Mouse (Mus musculus) intestine, embryonic 15.5 days (tissue): ENCODE results near the gene Mfn1. TPM values are rescaled to one million over a fixed set of nuclear protein-coding genes. Genes with fewer than 3 reads are reported as not detected.

Experiments
- ATAC-seq: fragments of 200-750 bp; cut with Nextera tagmentation; 2 replicates; pipeline ENCODE4 v1.8.0; 2017; ENCODE audit warnings: moderate TSS enrichment, moderate library complexity
- H3K27ac ChIP-seq: fragments of 300-500 bp; sonication (generic); 2 replicates; pipeline ENCODE4 v1.5.1; 2015; ENCODE audit warnings: mild to moderate bottlenecking, inconsistent platforms
- H3K27me3 ChIP-seq: fragments of 300-500 bp; sonication (generic); replicated peaks from 2 replicates; pipeline ENCODE4 v1.6.1; 2015; ENCODE audit warnings: inconsistent platforms
- H3K36me3 ChIP-seq: fragments of 300-500 bp; sonication (generic); 2 replicates; pipeline ENCODE4 v1.6.1; 2015; ENCODE audit warnings: inconsistent platforms
- H3K4me1 ChIP-seq: fragments of 300-500 bp; sonication (generic); replicated peaks from 2 replicates; pipeline ENCODE4 v1.6.1; 2015; ENCODE audit warnings: inconsistent platforms
- H3K4me2 ChIP-seq: fragments of 300-500 bp; sonication (generic); replicated peaks from 2 replicates; pipeline ENCODE4 v1.6.1; 2015; ENCODE audit warnings: mild to moderate bottlenecking, inconsistent platforms
- H3K4me3 ChIP-seq: fragments of 300-500 bp; sonication (generic); replicated peaks from 2 replicates; pipeline ENCODE4 v1.5.1; 2015; ENCODE audit warnings: inconsistent platforms
- H3K9ac ChIP-seq: fragments of 300-500 bp; sonication (generic); 2 replicates; pipeline ENCODE4 v1.6.1; 2015; ENCODE audit warnings: inconsistent platforms
- H3K9me3 ChIP-seq: fragments of 300-500 bp; sonication (generic); 2 replicates; pipeline ENCODE4 v1.6.1; 2016; ENCODE audit warnings: inconsistent platforms
- WGBS: fragments of 180-500 bp; shearing (Covaris S2); methylation state at CpG from one replicate; pipeline ENCODE4 v1.1.7; 2015; 5-methylcytosine and 5-hydroxymethylcytosine counted together
- polyA plus RNA-seq: library from polyadenylated mRNA; unstranded; fragments of >200 nt; fragmentation: Nextera tagmentation; extraction: Ambion mirVana; gene quantifications from 2 replicates; pipeline ENCODE4 v1.2.1, GENCODE M21; 2015

The Mfn1 gene
- polyA plus RNA-seq, 1 experiment from 2014 or later, result 29.7 TPM

- ATAC-seq, result peak; percentile 93
- Histone ChIP-seq H3K4me2 (peak within 1 kb of the TSS; percentile 69), H3K4me1 (no peaks in the 10 kb centered on the region; the same call in 1 of the 2 replicates), H3K9me3 (no peaks in the 10 kb centered on the region), H3K4me3 (peak within 1 kb of the TSS; percentile 71), H3K9ac (peak within 1 kb of the TSS; percentile 61), H3K36me3 (no peaks in the 10 kb centered on the region), H3K27ac (peak within 1 kb of the TSS; percentile 67), H3K27me3 (no peaks in the 10 kb centered on the region)
- WGBS, result under 1% methylated on average over 72 of the region's 83 CpGs
Observed at GRCm38 (mm10) chr3:32616331-32617052, 87.2 kb downstream of the Mfn1 start, which contains the start of gene Gnb4. Gnb4 (minus strand) TSS chr3:32616585.

- H3K27ac ChIP-seq, result peak overlapping the region; percentile 67
- peak overlapping the region; percentile 61 for H3K9ac ChIP-seq
- no peaks in the 10 kb centered on the region for H3K36me3 ChIP-seq
- H3K4me2 ChIP-seq, result peak overlapping the region; percentile 69
- 14% methylated on average over 16 of the region's 16 CpGs for WGBS
- no peaks in the 10 kb centered on the region for H3K27me3 ChIP-seq
- H3K4me1 ChIP-seq, result no peaks in the 10 kb centered on the region; the same call in 1 of the 2 replicates
- peak overlapping the region; percentile 71 for H3K4me3 ChIP-seq
- peak; percentile 30; the same call in 1 of the 2 replicates for ATAC-seq
- no peaks in the 10 kb centered on the region for H3K9me3 ChIP-seq
Observed at GRCm38 (mm10) chr3:32617053-32617642, 87.9 kb downstream of the Mfn1 start.

- no peak for ATAC-seq
- H3K4me3 ChIP-seq, result no peak overlapping the region
- H3K4me2 ChIP-seq, result no peak overlapping the region
- H3K27ac ChIP-seq, result no peak overlapping the region
- no peaks in the 10 kb centered on the region for H3K9me3 ChIP-seq
- no peaks in the 10 kb centered on the region for H3K36me3 ChIP-seq
- no peak overlapping the region for H3K9ac ChIP-seq
- 92% methylated on average over 1 of the region's 1 CpGs for whole genome bisulfite sequencing
- no peaks in the 10 kb centered on the region for H3K4me1 ChIP-seq
- no peaks in the 10 kb centered on the region for H3K27me3 ChIP-seq
Observed at GRCm38 (mm10) chr3:32621658-32622057, 92.4 kb downstream of the Mfn1 start.

- no peak overlapping the region for H3K4me3 ChIP-seq
- no peak overlapping the region for H3K27ac ChIP-seq
- ATAC-seq, result no peak
- no peaks in the 10 kb centered on the region for H3K9me3 ChIP-seq
- no peaks in the 10 kb centered on the region for H3K27me3 ChIP-seq
- no peaks in the 10 kb centered on the region for H3K36me3 ChIP-seq
- 86% methylated on average over 3 of the region's 3 CpGs for WGBS
- H3K4me1 ChIP-seq, result no peaks in the 10 kb centered on the region
- H3K4me2 ChIP-seq, result no peak overlapping the region
- no peak overlapping the region for H3K9ac ChIP-seq
Observed at GRCm38 (mm10) chr3:32622106-32622505, 92.8 kb downstream of the Mfn1 start.

- no peak overlapping the region for H3K4me3 ChIP-seq
- WGBS, result 78% methylated on average over 7 of the region's 7 CpGs
Observed at GRCm38 (mm10) chr3:32628141-32628540, 98.9 kb downstream of the Mfn1 start.

More at GRCm38 (mm10) chr3:32628141-32628540, 98.9 kb downstream of the Mfn1 start:
- Histone ChIP-seq H3K9me3 (no peaks in the 10 kb centered on the region), H3K4me2 (no peak overlapping the region), H3K27ac (no peak overlapping the region), H3K9ac (no peak overlapping the region), H3K4me1 (no peaks in the 10 kb centered on the region), H3K36me3 (no peaks in the 10 kb centered on the region), H3K27me3 (no peaks in the 10 kb centered on the region)
- ATAC-seq, result no peak

Other genes starting within 250 kb of the Mfn1 start
- gene Zmat3, start 163.5 kb upstream of the Mfn1 start, polyA plus RNA-seq, result 3.6 and 4.2 TPM in 2 replicates
- 7.9 and 10.9 TPM in 2 replicates for gene Pik3ca, start 131.8 kb upstream of the Mfn1 start, polyA plus RNA-seq
- not detected in 2 replicates for gene Kcnmb3, start 37.2 kb upstream of the Mfn1 start, polyA plus RNA-seq
- gene Zfp639, start 19.2 kb upstream of the Mfn1 start, polyA plus RNA-seq, result 28.2 and 32.9 TPM in 2 replicates
- 52.4 and 53.4 TPM in 2 replicates for gene Gnb4, start 87.1 kb downstream of the Mfn1 start, polyA plus RNA-seq
- 131 and 144 TPM in 2 replicates for gene Actl6a, start 176.8 kb downstream of the Mfn1 start, polyA plus RNA-seq
- 372 and 411 TPM in 2 replicates for gene Ndufb5, start 207.5 kb downstream of the Mfn1 start, polyA plus RNA-seq
- gene Mrpl47, start 208.1 kb downstream of the Mfn1 start, polyA plus RNA-seq, result 40.2 and 43.2 TPM in 2 replicates